Mouse (Mus musculus) embryonic stem cell, embryonic (primary cell): Measurements from ENCODE around the gene Arfrp1.

Experiments used
- CTCF ChIA-PET, 4 experiments: fragments of 300-600 bp in 2 of 4; fragments of 350-600 bp in 2 of 4; sonication (Branson Sonifier 250); formaldehyde crosslinking; loops; one replicate each; lab custom pipeline; 2022; ENCODE audit warnings: inconsistent platforms in 2 of 4; lab: Charles Lee
- POLR2A ChIA-PET, 4 experiments: fragments of 300-600 bp in 2 of 4; fragments of 350-600 bp in 2 of 4; sonication (Branson Sonifier 250); formaldehyde crosslinking; loops; one replicate each; lab custom pipeline; 2022; ENCODE audit warnings: antibody characterized with exemption in 4 of 4, inconsistent platforms in 1 of 4; lab: Charles Lee

Arfrp1 gene

GRCm38 (mm10) chr2:181364860-181365596 lies at the start of gene Arfrp1, which contains the start of gene Zgpat:
Gene Arfrp1 (minus strand): TSS chr2:181365404.
Gene Zgpat (plus strand): TSS chr2:181364928.
- CTCF ChIA-PET, result interaction anchor here in 3 of 4 experiments (0.7 to 1.4 kb wide), 12 partner anchors 10 to 314 kb away, joined by 3 to 6 read pairs (median 3); partner anchors contain the start of genes Ppdpf (in 3 of the 3), Rtel1 (in 1 of the 3) and Tpd52l2 (in 1 of the 3)
- POLR2A ChIA-PET, result interaction anchor here (0.5 to 2.3 kb wide), 45 partner anchors 9 to 314 kb away, joined by 3 to 14 read pairs (median 4); partner anchors contain the start of genes Rtel1 (in 3 of the 4), Dnajc5 (in 2 of the 4), Lime1 (in 2 of the 4) and Ppdpf (in 2 of the 4)

- CTCF ChIA-PET, result no interaction called here
- POLR2A ChIA-PET, result interaction anchor here in 3 of 4 experiments (1.0 to 1.5 kb wide), 3 partner anchors 20 to 188 kb away, joined by 3 to 4 read pairs (median 3); no protein-coding TSS in a partner anchor
These were observed 47.9 kb upstream of the Arfrp1 start for GRCm38 (mm10) chr2:181413141-181413540.

GRCm38 (mm10) chr2:181410760-181411473 lies 45.7 kb upstream of the Arfrp1 start:
- ChIA-PET POLR2A (interaction anchor here in 2 of 4 experiments (1.1 to 1.2 kb wide), 3 partner anchors 9 to 25 kb away, joined by 3 to 4 read pairs (median 4); no protein-coding TSS in a partner anchor), CTCF (interaction anchor here (0.6 to 1.7 kb wide), 11 partner anchors 9 to 407 kb away, joined by 3 to 10 read pairs (median 4); partner anchors contain the start of gene Tpd52l2 (in 1 of the 4))

GRCm38 (mm10) chr2:181409643-181410042 lies 44.4 kb upstream of the Arfrp1 start:
- CTCF ChIA-PET, result interaction anchor here in 2 of 4 experiments (1.1 to 1.4 kb wide), 2 partner anchors 8 to 39 kb away, joined by 3 to 4 read pairs; no protein-coding TSS in a partner anchor
- POLR2A ChIA-PET, result interaction anchor here in 2 of 4 experiments (1.1 to 1.2 kb wide), 2 partner anchors 8 to 10 kb away, joined by 4 read pairs; no protein-coding TSS in a partner anchor

- CTCF ChIA-PET, result no interaction called here
- POLR2A ChIA-PET, result no interaction called here
These were observed 38.5 kb upstream of the Arfrp1 start for GRCm38 (mm10) chr2:181403722-181404121.

GRCm38 (mm10) chr2:181401497-181401896 lies 36.3 kb upstream of the Arfrp1 start:
- CTCF ChIA-PET, result interaction anchor here (0.6 to 1.2 kb wide), 7 partner anchors 9 to 193 kb away, joined by 3 to 6 read pairs (median 3); no protein-coding TSS in a partner anchor
- POLR2A ChIA-PET, result interaction anchor here in 3 of 4 experiments (0.6 to 1.5 kb wide), 4 partner anchors 9 to 268 kb away, joined by 3 to 8 read pairs (median 4); no protein-coding TSS in a partner anchor

GRCm38 (mm10) chr2:181397207-181397761 lies 32.1 kb upstream of the Arfrp1 start:
- ChIA-PET CTCF (interaction anchor here in 2 of 4 experiments (0.5 to 0.8 kb wide), 3 partner anchors 86 to 282 kb away, joined by 3 read pairs; partner anchors contain the start of gene Tpd52l2 (in 1 of the 2)), POLR2A (interaction anchor here in 2 of 4 experiments (0.6 to 1.3 kb wide), 2 partner anchors 21 to 303 kb away, joined by 3 to 5 read pairs; no protein-coding TSS in a partner anchor)

- CTCF ChIA-PET, result interaction anchor here in 3 of 4 experiments (0.6 to 2.1 kb wide), 9 partner anchors 24 to 312 kb away, joined by 3 to 12 read pairs (median 4); partner anchors contain the start of gene Tpd52l2 (in 1 of the 3)
- POLR2A ChIA-PET, result interaction anchor here in 1 of 4 experiments (1.2 kb wide), 1 partner anchor 161 kb away, joined by 4 read pairs; no protein-coding TSS in a partner anchor
These were observed 28.9 kb upstream of the Arfrp1 start for GRCm38 (mm10) chr2:181394086-181394485.

GRCm38 (mm10) chr2:181392600-181393213 lies 27.5 kb upstream of the Arfrp1 start:
- POLR2A ChIA-PET, result interaction anchor here in 2 of 4 experiments (1.2 to 1.3 kb wide), 2 partner anchors 128 to 207 kb away, joined by 3 read pairs; partner anchors contain the start of genes Dnajc5 (in 1 of the 2) and Samd10 (in 1 of the 2)
- CTCF ChIA-PET, result interaction anchor here (0.6 to 2.1 kb wide), 24 partner anchors 12 to 286 kb away, joined by 3 to 12 read pairs (median 4); partner anchors contain the start of genes Fndc11 (in 2 of the 4), Tpd52l2 (in 2 of the 4), Abhd16b (in 1 of the 4) and Arfrp1 (in 1 of the 4)

- CTCF ChIA-PET, result interaction anchor here (0.5 to 1.8 kb wide), 14 partner anchors 10 to 287 kb away, joined by 3 to 10 read pairs (median 4); partner anchors contain the start of genes Abhd16b (in 1 of the 4), Ppdpf (in 1 of the 4) and Tpd52l2 (in 1 of the 4)
- POLR2A ChIA-PET, result interaction anchor here in 2 of 4 experiments (1.2 to 1.4 kb wide), 3 partner anchors 129 to 210 kb away, joined by 3 read pairs; partner anchors contain the start of genes Dnajc5 (in 1 of the 2) and Samd10 (in 1 of the 2)
These were observed 26.3 kb upstream of the Arfrp1 start for GRCm38 (mm10) chr2:181391541-181391940.

GRCm38 (mm10) chr2:181391022-181391421 lies 25.8 kb upstream of the Arfrp1 start:
- ChIA-PET POLR2A (interaction anchor here in 2 of 4 experiments (0.7 to 1.4 kb wide), 2 partner anchors 210 kb away, joined by 3 read pairs; no protein-coding TSS in a partner anchor), CTCF (interaction anchor here (0.6 to 1.8 kb wide), 10 partner anchors 10 to 288 kb away, joined by 3 to 10 read pairs (median 4); partner anchors contain the start of genes Abhd16b (in 1 of the 4) and Tpd52l2 (in 1 of the 4))

GRCm38 (mm10) chr2:181390136-181390870 lies 25.1 kb upstream of the Arfrp1 start:
- ChIA-PET POLR2A (interaction anchor here in 3 of 4 experiments (0.7 to 1.5 kb wide), 4 partner anchors 15 to 211 kb away, joined by 3 to 4 read pairs (median 4); no protein-coding TSS in a partner anchor), CTCF (interaction anchor here (0.7 to 1.9 kb wide), 12 partner anchors 12 to 291 kb away, joined by 3 to 8 read pairs (median 4); partner anchors contain the start of gene Tcea2 (in 1 of the 4))

- POLR2A ChIA-PET, result interaction anchor here in 2 of 4 experiments (0.6 to 2.2 kb wide), 6 partner anchors 10 to 213 kb away, joined by 3 to 8 read pairs (median 3); no protein-coding TSS in a partner anchor
- CTCF ChIA-PET, result interaction anchor here (0.6 to 1.5 kb wide), 5 partner anchors 17 to 182 kb away, joined by 3 to 4 read pairs (median 3); no protein-coding TSS in a partner anchor
These were observed 21.5 kb upstream of the Arfrp1 start for GRCm38 (mm10) chr2:181386663-181387210.

- CTCF ChIA-PET, result interaction anchor here in 2 of 4 experiments (0.6 to 2.6 kb wide), 4 partner anchors 16 to 209 kb away, joined by 3 to 8 read pairs (median 4); no protein-coding TSS in a partner anchor
- POLR2A ChIA-PET, result interaction anchor here in 3 of 4 experiments (0.5 to 2.2 kb wide), 9 partner anchors 9 to 214 kb away, joined by 3 to 8 read pairs (median 3); partner anchors contain the start of gene Prpf6 (in 1 of the 3)
These were observed 20.7 kb upstream of the Arfrp1 start for GRCm38 (mm10) chr2:181385885-181386284.
